Comparison of ENCODE assay signal across 28 mouse cellular contexts in the genomic region with DNA sequence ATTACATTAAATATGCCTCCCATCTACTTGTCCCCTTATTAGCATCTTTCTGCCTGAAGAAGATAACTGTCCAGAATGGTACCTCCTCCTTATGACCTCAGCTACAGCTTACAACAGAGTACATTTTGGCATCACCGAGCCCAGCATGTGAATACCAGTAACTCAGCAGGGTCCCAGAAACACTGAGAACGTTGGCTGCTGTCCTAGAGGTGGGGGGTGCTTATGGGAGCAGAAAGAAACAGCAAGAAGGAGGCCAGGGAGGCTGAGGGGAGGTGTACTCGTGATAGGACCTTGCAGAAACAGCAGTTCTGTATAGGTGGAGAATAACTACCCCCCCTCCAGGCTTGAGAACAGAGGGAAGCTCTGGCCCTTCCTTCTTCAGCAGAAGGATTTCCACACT. TPM values are rescaled to one million over a fixed set of nuclear protein-coding genes. Genes with fewer than 3 reads are reported as not detected.
DNase-seq lines count a peak whose midpoint lies in the region; ATAC-seq and TF ChIP-seq lines count a peak whose summit lies in the region.
"Had no signal": no experiment of that assay in that cellular context is flagged by ENCODE, and none has a peak within 500 bp of the region (broad histone marks: within the 10 kb centered on the region; RNA-seq: fewer than 3 reads in every experiment).

No protein-coding gene starts in this region.

- TF ChIP-seq CTCF in midbrain, postnatal 0 days (IDR thresholded peaks at IDR 0.05) = no peak

- no peak overlapping the region for H3K27ac ChIP-seq in midbrain, postnatal 0 days (ENCODE audit: low read depth, low read length)
- H3K27ac ChIP-seq in midbrain, embryonic 11.5 days (ENCODE audit: low read depth, low read length) = no peak overlapping the region
- H3K27ac ChIP-seq: embryonic facial prominence, embryonic 13.5 days; forebrain, embryonic 15.5 days; hindbrain, embryonic 12.5 days; liver, embryonic 13.5 days; macrophage; stomach, postnatal 0 days had no signal

- no peak overlapping the region for H3K9ac ChIP-seq in midbrain, postnatal 0 days (replicated peaks; ENCODE audit: low read length, poor library complexity, severe bottlenecking)
- no peak overlapping the region for H3K9ac ChIP-seq in midbrain, embryonic 11.5 days (ENCODE audit: low read length)
- H3K9ac ChIP-seq: embryonic facial prominence, embryonic 13.5 days; forebrain, embryonic 15.5 days; hindbrain, embryonic 12.5 days; liver, embryonic 13.5 days had no signal

- H3K9me3 ChIP-seq in midbrain, postnatal 0 days (ENCODE audit: low read length) = no peaks in the 10 kb centered on the region
- H3K9me3 ChIP-seq in midbrain, embryonic 11.5 days (ENCODE audit: control insufficient read depth, low read length) = no peaks in the 10 kb centered on the region
- H3K9me3 ChIP-seq: embryonic facial prominence, embryonic 13.5 days; forebrain, embryonic 15.5 days; hindbrain, embryonic 12.5 days; liver, embryonic 13.5 days had no signal

- DNase-seq in cerebellum, adult 11-12 months = peak; percentile 43
- DNase-seq in midbrain, postnatal 0 days (ENCODE audit: low spot score) = peak; percentile 26
- no peak for DNase-seq in midbrain, embryonic 11.5 days (ENCODE audit: low spot score, missing footprints)
- peak; percentile 21 for DNase-seq in cerebellum, adult 8-10 months
- peak; percentile 49 to 63 for DNase-seq in cerebellum, postnatal 25 days
- no peak for DNase-seq in c-Kit-positive CD71-positive TER-119-positive erythroid progenitor cells, embryonic 14.5 days (ENCODE audit: low spot score)
- DNase-seq in adrenal gland, adult 2 months = no peak
- DNase-seq: adrenal gland, postnatal 25 days; gastrocnemius, postnatal 36 days; heart, adult 18-20 months; heart, postnatal 36 days; kidney, postnatal 25 days; liver, embryonic 13.5 days; lung, adult 18-20 months; lung, postnatal 10 days; midbrain, embryonic 14.5 days; right cerebral cortex, postnatal 4 days; thymus, adult 18-20 months; thymus, postnatal 25 days had no signal

- 19% methylated on average over 3 of the region's 3 CpGs for WGBS in midbrain, postnatal 0 days
- WGBS in midbrain, embryonic 11.5 days = 9% methylated on average over 3 of the region's 3 CpGs

- H3K4me2 ChIP-seq in midbrain, postnatal 0 days (ENCODE audit: low read depth, low read length, poor library complexity, severe bottlenecking) = no peak overlapping the region
- H3K4me2 ChIP-seq in midbrain, embryonic 11.5 days = no peak overlapping the region
- H3K4me2 ChIP-seq: embryonic facial prominence, embryonic 13.5 days; forebrain, embryonic 15.5 days; heart, embryonic 11.5 days; hindbrain, embryonic 12.5 days; liver, embryonic 13.5 days had no signal

- H3K36me3 ChIP-seq in midbrain, postnatal 0 days (ENCODE audit: insufficient read depth, low read length) = no peaks in the 10 kb centered on the region
- H3K36me3 ChIP-seq in midbrain, embryonic 11.5 days (ENCODE audit: control insufficient read depth, insufficient read depth, low read length) = no peaks in the 10 kb centered on the region
- H3K36me3 ChIP-seq: embryonic facial prominence, embryonic 13.5 days; forebrain, embryonic 15.5 days; hindbrain, embryonic 12.5 days; liver, embryonic 13.5 days had no signal

- no peak; the same call in 1 of the 2 replicates for ATAC-seq in cerebellum, adult (ENCODE audit: insufficient number of reproducible peaks, low FRiP score, low TSS enrichment)
- no peak for ATAC-seq in midbrain, postnatal 0 days (ENCODE audit: low FRiP score)
- no peak for ATAC-seq in midbrain, embryonic 11.5 days (ENCODE audit: low FRiP score)
- ATAC-seq: forebrain, embryonic 15.5 days; intestine, postnatal 0 days had no signal

- no peak overlapping the region for H3K4me3 ChIP-seq in midbrain, postnatal 0 days (ENCODE audit: low read depth, low read length)
- no peak overlapping the region for H3K4me3 ChIP-seq in midbrain, embryonic 11.5 days (ENCODE audit: low read depth, low read length)
- H3K4me3 ChIP-seq: embryonic facial prominence, embryonic 13.5 days; forebrain, embryonic 15.5 days; hindbrain, embryonic 12.5 days; liver, embryonic 13.5 days had no signal

- no peaks in the 10 kb centered on the region for H3K27me3 ChIP-seq in midbrain, postnatal 0 days (ENCODE audit: insufficient read depth, low read length)
- no peaks in the 10 kb centered on the region for H3K27me3 ChIP-seq in midbrain, embryonic 11.5 days (ENCODE audit: control insufficient read depth, insufficient read depth, low read length)
- H3K27me3 ChIP-seq: embryonic facial prominence, embryonic 13.5 days; forebrain, embryonic 15.5 days; hindbrain, embryonic 12.5 days; liver, embryonic 13.5 days had no signal

- H3K4me1 ChIP-seq in midbrain, postnatal 0 days (ENCODE audit: insufficient read depth, low read length) = no peaks in the 10 kb centered on the region
- H3K4me1 ChIP-seq in midbrain, embryonic 11.5 days (ENCODE audit: control insufficient read depth, insufficient read depth, low read length) = no peaks in the 10 kb centered on the region
- H3K4me1 ChIP-seq: embryonic facial prominence, embryonic 13.5 days; hindbrain, embryonic 12.5 days; liver, embryonic 13.5 days had no signal

RNA-seq across cellular contexts. Expression of gene Cadm1, which starts 30.2 kb away (rescaled TPM):
- total RNA-seq in midbrain, postnatal 0 days (2014; rRNA removed) = 200 and 232 TPM in 2 replicates
- 344 and 367 TPM in 2 replicates for polyA plus RNA-seq in midbrain, postnatal 0 days (2015; fragmentation: Nextera tagmentation; extraction: Ambion mirVana)
- polyA plus RNA-seq in midbrain, embryonic 11.5 days (2014; fragmentation: Nextera tagmentation; extraction: Ambion mirVana) = 87.3 and 90.9 TPM in 2 replicates
- total RNA-seq in adrenal gland, adult 2 months (2021) = 10 to 100 TPM; 33.5 to 47.7 TPM
- 6.6 and 7.3 TPM in 2 replicates for polyA plus RNA-seq in adrenal gland, adult 2 months (2012; rRNA removed)
- total RNA-seq: megakaryocyte-erythroid progenitor cell, adult 5-6 weeks had no signal

Comparison
In these comparisons a context has a peak if more than half of its experiments do, and no peak if none do; other contexts are left out.
1. DNase-seq: peak in cerebellum, adult 11-12 months (single experiment), midbrain, postnatal 0 days (single experiment), cerebellum, adult 8-10 months (single experiment) and cerebellum, postnatal 25 days (2 of 2); none in midbrain, embryonic 11.5 days (single experiment), c-Kit-positive CD71-positive TER-119-positive erythroid progenitor cells, embryonic 14.5 days (single experiment) and adrenal gland, adult 2 months (single experiment).
2. RNA of gene Cadm1, which starts 30.2 kb away (polyA plus RNA-seq): 344 to 367 TPM in midbrain, postnatal 0 days and 87.3 to 90.9 TPM in midbrain, embryonic 11.5 days; 6.6 to 7.3 TPM in adrenal gland, adult 2 months; every median in the first group is over 10 times any median in the second.